Mouse (Mus musculus): ENCODE results near the gene Kars.

GRCm38 (mm10) chr8:112045896-112046295 lies 34.8 kb upstream of the Kars start:
- TF ChIP-seq CTCF (IDR thresholded peaks at IDR 0.05; ENCODE audit: low read depth) (peak; percentile 96), EP300 (IDR thresholded peaks at IDR 0.05; ENCODE audit: low read depth) (no peak)

Measured in heart, postnatal 0 days (tissue).